Mouse (Mus musculus) hindbrain, embryonic 16.5 days (tissue): ENCODE measurements around the gene Tmsb10. TPM values are rescaled to one million over a fixed set of nuclear protein-coding genes. Genes with fewer than 3 reads are reported as not detected.

Source experiments
- ATAC-seq: fragments of 200-750 bp; cut with Nextera tagmentation; 2 replicates; pipeline ENCODE4 v1.8.0; 2017; ENCODE audit warnings: moderate TSS enrichment, moderate library complexity
- H3K27ac ChIP-seq: fragments of 300-500 bp; sonication (generic); 2 replicates; pipeline ENCODE4 v1.5.1; 2014; ENCODE audit warnings: low read depth, mild to moderate bottlenecking, control low read depth, low read length, moderate library complexity
- H3K27me3 ChIP-seq: fragments of 300-500 bp; sonication (generic); replicated peaks from 2 replicates; pipeline ENCODE4 v1.6.1; 2014; ENCODE audit warnings: low read length; ENCODE audit not compliant: control insufficient read depth, insufficient read depth
- H3K36me3 ChIP-seq: fragments of 300-500 bp; sonication (generic); 2 replicates; pipeline ENCODE4 v1.6.1; 2014; ENCODE audit warnings: mild to moderate bottlenecking, low read length, moderate library complexity, mixed read lengths; ENCODE audit not compliant: control insufficient read depth, insufficient read depth
- H3K4me1 ChIP-seq: fragments of 300-500 bp; sonication (generic); 2 replicates; pipeline ENCODE4 v1.6.1; 2014; ENCODE audit warnings: low read depth, low read length; ENCODE audit not compliant: control insufficient read depth, insufficient read depth
- H3K4me2 ChIP-seq: fragments of 300-500 bp; sonication (generic); 2 replicates; pipeline ENCODE4 v1.6.1; 2014; ENCODE audit warnings: mild to moderate bottlenecking, low read length, control low read depth, moderate library complexity
- H3K4me3 ChIP-seq: fragments of 300-500 bp; sonication (generic); 2 replicates; pipeline ENCODE4 v1.5.1; 2014; ENCODE audit warnings: mild to moderate bottlenecking, low read length, control low read depth, moderate library complexity
- H3K9ac ChIP-seq: fragments of 300-500 bp; sonication (generic); 2 replicates; pipeline ENCODE4 v1.6.1; 2014; ENCODE audit warnings: low read depth, mild to moderate bottlenecking, control low read depth, low read length, moderate library complexity
- H3K9me3 ChIP-seq: fragments of 300-500 bp; sonication (generic); 2 replicates; pipeline ENCODE4 v1.6.1; 2014; ENCODE audit warnings: mild to moderate bottlenecking, low read length, moderate library complexity; ENCODE audit not compliant: control insufficient read depth
- WGBS: fragments of 180-500 bp; shearing (Covaris S2); extraction: QIAGEN DNeasy Blood & Tissue Kit; methylation state at CpG from one replicate; pipeline ENCODE4 v1.1.7; 2014; 5-methylcytosine and 5-hydroxymethylcytosine counted together
- polyA plus RNA-seq: library from polyadenylated mRNA; unstranded; fragments of >200 nt; fragmentation: Nextera tagmentation; extraction: Ambion mirVana; gene quantifications from 2 replicates; pipeline ENCODE4 v1.2.1, GENCODE M21; 2015

Gene Tmsb10
- polyA plus RNA-seq, 1 experiment from 2014 or later: 4,269 TPM

DNA sequence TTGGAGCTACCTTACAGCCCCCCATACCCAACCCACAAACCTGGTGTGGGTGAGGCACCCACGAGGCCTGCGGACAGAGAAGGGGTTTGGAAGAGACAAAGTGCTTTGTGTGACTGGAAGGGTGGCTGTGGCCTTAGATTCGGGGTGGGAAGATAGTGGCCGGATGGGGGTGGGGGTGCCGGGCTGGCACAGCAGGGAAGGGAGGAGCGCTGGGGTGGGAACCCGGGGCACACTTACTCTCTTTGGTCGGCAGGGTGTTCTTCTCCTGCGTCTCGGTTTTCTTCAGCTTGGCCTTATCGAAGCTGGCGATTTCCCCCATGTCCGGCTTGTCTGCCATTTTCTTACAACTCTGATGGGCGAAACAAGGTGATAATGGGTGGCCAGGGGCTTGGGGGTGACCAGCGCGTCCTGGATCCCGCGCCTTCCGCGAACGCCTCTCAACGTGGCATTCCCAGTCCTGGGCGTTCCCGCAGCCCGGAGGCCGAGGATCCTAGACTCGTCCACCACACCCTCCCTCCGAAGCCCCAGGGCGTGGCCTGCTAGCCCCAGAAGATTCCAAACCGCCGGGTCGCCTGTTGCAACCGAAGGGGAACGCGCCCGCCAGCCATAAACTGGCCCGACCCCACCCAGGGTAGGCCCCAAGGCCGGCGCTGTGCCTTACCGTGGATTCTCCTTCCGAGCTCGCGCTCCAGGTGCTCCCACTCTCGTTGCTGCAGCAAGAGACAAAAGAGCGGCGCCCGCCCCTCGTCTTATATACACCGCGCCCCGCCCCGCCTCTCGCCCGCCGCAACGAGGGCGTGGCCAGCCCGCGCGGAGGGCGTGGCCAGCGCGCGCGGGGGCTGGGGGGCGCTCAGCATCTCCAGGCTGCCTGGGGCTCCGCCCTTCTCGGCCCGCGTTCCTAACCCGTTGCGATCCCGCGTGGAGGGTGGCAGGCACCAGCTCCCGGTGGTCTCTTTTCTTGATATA, 589 bp downstream of the Tmsb10 start:
- peak overlapping the region; percentile 66 for H3K4me2 ChIP-seq
- no peaks in the 10 kb centered on the region for H3K27me3 ChIP-seq
- ATAC-seq: peak; percentile 88
- H3K4me3 ChIP-seq: peak overlapping the region; percentile 89
- peak overlapping the region; percentile 100 for H3K9ac ChIP-seq
- H3K27ac ChIP-seq: peak overlapping the region; percentile 99
- peaks cover 13% of the 10 kb centered on the region for H3K4me1 ChIP-seq
- under 1% methylated on average over 58 of the region's 75 CpGs for WGBS
- H3K36me3 ChIP-seq: no peaks in the 10 kb centered on the region
- no peaks in the 10 kb centered on the region for H3K9me3 ChIP-seq

DNA sequence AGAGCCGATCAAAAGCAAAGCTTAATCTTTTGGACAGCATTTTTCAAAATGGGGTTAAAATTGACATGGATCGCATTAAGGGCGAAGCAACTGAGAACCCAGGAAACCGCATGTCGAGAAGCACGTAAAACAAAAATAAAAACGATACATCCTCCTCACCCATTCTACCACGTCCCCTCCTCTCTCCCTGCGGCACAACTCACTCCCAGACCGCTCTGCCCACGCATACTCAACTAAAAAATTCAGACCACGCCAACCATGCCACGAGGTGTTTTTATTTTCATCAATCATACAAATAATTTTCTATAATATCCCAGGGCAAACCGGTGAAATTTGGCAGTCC, 1.5 kb downstream of the Tmsb10 start:
- 2% methylated on average over 14 of the region's 14 CpGs for WGBS
- Histone ChIP-seq H3K4me3 (peak overlapping the region; percentile 89), H3K27ac (peak overlapping the region; percentile 99), H3K9ac (peak overlapping the region; percentile 100), H3K4me2 (peak overlapping the region; percentile 66), H3K36me3 (no peaks in the 10 kb centered on the region), H3K4me1 (peaks cover 13% of the 10 kb centered on the region), H3K9me3 (no peaks in the 10 kb centered on the region), H3K27me3 (no peaks in the 10 kb centered on the region)
- ATAC-seq: no peak

DNA sequence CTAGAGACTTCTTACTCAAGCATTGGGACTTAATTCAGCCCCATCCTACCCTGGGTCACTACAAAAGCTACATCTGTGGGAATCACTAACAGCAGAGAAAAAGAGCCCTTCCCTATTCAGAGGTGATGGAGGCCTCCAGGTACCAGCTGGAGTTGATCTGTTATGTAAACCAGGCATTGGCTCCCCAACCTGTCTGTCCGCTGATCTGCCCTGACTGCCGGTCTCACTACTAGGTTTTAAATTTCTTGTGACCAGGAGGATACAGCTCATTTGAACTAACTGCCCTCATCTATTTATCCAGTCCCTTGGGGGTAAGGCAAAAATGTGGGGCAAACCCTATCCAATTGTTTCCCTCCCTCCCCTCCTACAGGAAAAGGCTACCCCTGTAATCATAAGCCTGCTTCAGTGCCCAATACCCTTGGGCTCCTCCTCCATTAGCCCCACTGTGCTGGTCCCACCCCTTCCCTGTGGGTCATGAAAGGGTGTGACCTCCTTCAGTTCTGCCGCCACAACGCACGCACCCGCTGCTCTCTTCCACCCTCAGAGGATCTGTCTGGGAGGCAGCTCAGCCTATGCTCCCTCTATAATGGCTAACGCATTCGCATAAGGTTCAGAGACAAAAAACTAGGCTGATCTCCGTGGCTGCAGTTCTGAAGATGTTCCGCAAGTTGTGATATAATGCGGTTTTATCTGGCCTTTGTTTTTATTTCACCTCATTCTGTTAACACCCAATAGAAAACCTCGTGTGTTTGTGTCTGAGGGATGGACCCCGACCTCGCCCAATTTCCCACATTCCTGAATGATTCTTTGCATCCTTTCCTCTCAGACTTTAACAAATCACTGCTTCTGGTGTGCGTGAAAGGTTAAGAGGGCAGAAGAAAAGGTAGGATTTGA, 2.1 kb downstream of the Tmsb10 start:
- no peaks in the 10 kb centered on the region for H3K9me3 ChIP-seq
- no peaks in the 10 kb centered on the region for H3K36me3 ChIP-seq
- peak; percentile 61 for ATAC-seq
- H3K4me1 ChIP-seq: peaks cover 13% of the 10 kb centered on the region
- H3K4me2 ChIP-seq: peak overlapping the region; percentile 66
- WGBS: 5% methylated on average over 15 of the region's 15 CpGs
- no peaks in the 10 kb centered on the region for H3K27me3 ChIP-seq
- H3K9ac ChIP-seq: peak overlapping the region; percentile 100
- peak overlapping the region; percentile 99 for H3K27ac ChIP-seq
- peak overlapping the region; percentile 89 for H3K4me3 ChIP-seq

DNA sequence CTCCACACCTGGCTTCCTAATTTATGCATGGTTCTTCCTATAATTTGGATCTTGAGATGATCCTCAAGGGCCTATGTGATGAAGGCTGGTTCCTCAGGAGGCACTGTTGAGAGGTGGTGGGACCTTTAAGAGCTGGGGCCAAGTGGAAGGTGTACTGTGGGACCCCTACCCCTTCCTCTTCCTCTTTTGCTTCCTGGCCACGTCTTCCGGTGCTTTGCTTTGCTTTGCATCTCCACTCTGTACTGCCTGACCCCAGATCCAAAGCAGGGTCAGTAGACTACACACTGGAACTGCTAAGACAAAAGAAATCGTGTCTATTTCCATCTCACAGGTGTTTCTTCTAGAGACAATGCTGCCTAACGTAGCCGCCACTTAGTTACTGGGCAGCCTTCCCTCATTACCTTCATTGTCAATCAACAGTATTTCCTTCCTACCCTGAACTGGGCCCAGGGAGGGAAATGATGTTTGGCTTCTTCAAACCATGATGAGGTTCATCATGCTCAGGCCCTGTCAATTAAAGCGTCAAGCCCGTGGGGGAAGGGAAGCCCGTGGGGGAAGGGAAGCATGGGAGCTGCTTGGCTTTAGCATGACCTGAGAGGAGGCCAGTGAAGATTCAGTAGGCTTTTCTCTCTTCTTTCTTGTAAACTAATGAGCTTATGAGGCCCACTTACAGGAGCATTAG, 2.9 kb downstream of the Tmsb10 start:
- no peaks in the 10 kb centered on the region for H3K27me3 ChIP-seq
- WGBS: 30% methylated on average over 8 of the region's 8 CpGs
- no peak for ATAC-seq

DNA sequence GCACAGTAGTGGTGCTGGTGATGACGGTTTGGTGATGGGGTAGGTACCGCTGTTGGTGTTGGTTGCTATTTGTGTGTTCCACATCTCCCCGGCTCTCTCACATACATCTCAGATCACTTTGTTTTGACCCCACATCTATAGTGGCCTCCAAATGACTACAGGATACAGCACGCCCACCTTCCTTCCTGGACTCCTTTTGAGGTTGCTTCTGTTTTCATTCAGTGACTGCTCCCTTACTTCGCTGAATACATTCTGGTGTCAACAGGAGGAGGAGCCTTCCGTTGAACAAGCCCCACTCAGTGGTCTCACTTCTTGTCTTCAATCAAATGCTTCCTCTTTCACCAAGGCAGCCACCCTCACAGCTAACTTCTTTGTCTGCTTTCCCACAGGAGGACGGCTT, 3.8 kb downstream of the Tmsb10 start:
- no peak for ATAC-seq
- H3K27me3 ChIP-seq: no peaks in the 10 kb centered on the region
- no peaks in the 10 kb centered on the region for H3K36me3 ChIP-seq
- peak overlapping the region; percentile 99 for H3K27ac ChIP-seq
- no peaks in the 10 kb centered on the region for H3K9me3 ChIP-seq
- H3K4me3 ChIP-seq: no peak overlapping the region
- H3K4me1 ChIP-seq: peaks cover 13% of the 10 kb centered on the region
- WGBS: 50% methylated on average over 7 of the region's 7 CpGs
- no peak overlapping the region for H3K9ac ChIP-seq
- peak overlapping the region; percentile 66 for H3K4me2 ChIP-seq

More for the DNA sequence above, 2.9 kb downstream of the Tmsb10 start:
- H3K27ac ChIP-seq: peak overlapping the region; percentile 99
- peaks cover 13% of the 10 kb centered on the region for H3K4me1 ChIP-seq
- H3K4me2 ChIP-seq: peak overlapping the region; percentile 66
- H3K4me3 ChIP-seq: peak overlapping the region; percentile 89
- H3K9ac ChIP-seq: peak overlapping the region; percentile 100
- H3K36me3 ChIP-seq: no peaks in the 10 kb centered on the region
- no peaks in the 10 kb centered on the region for H3K9me3 ChIP-seq

DNA sequence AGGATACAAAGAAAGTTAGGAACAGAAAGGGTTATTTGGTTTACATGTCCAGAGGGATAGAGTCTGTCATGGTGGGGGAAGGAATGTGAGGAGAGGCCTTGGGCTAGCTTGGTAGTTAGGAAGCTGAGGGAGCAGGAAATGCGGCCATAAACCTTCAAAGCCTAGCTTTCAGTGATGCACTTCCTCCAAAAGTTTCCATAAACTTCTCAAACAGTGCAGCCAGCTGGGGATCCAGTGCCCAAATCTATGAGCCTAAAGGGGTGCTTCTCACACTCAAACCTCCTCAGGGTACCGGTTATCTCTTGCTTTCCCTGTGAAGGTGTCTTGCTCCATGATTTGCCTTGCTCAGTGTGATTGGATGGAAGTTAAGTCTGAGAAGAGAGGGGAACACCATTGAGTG, 5.6 kb downstream of the Tmsb10 start:
- no peak overlapping the region for H3K9ac ChIP-seq
- 91% methylated on average over 2 of the region's 2 CpGs for WGBS
- no peak for ATAC-seq

DNA sequence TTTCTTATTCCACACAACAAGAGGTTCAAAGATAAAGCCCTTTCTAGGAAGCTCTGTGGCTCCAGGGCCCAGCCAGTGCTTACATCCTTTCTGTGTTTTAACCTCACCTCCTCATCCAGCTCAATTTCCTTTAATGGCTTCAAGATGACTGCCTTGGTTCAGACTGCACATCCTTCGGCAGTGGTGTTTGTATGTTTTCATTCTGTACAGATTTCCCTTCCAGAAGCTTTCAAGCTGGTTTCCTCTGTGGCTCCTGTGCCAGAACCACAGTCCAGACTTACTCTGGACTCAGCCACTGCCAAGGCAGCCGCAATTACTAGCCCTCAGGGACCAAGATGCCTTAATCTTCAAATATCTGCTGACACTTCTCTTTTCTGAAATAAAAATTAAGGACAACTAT, 6.3 kb downstream of the Tmsb10 start:
- H3K27ac ChIP-seq: no peak overlapping the region
- H3K27me3 ChIP-seq: no peaks in the 10 kb centered on the region
- no peak overlapping the region for H3K9ac ChIP-seq
- no peak for ATAC-seq
- 75% methylated on average over 2 of the region's 2 CpGs for WGBS
- no peaks in the 10 kb centered on the region for H3K36me3 ChIP-seq
- no peaks in the 10 kb centered on the region for H3K9me3 ChIP-seq
- H3K4me1 ChIP-seq: peaks cover 13% of the 10 kb centered on the region
- no peak overlapping the region for H3K4me3 ChIP-seq
- H3K4me2 ChIP-seq: no peak overlapping the region

More for the DNA sequence above, 5.6 kb downstream of the Tmsb10 start:
- H3K27ac ChIP-seq: no peak overlapping the region
- no peak overlapping the region for H3K4me3 ChIP-seq
- no peaks in the 10 kb centered on the region for H3K36me3 ChIP-seq
- no peaks in the 10 kb centered on the region for H3K27me3 ChIP-seq
- no peak overlapping the region for H3K4me2 ChIP-seq
- H3K9me3 ChIP-seq: no peaks in the 10 kb centered on the region
- peaks cover 13% of the 10 kb centered on the region for H3K4me1 ChIP-seq

DNA sequence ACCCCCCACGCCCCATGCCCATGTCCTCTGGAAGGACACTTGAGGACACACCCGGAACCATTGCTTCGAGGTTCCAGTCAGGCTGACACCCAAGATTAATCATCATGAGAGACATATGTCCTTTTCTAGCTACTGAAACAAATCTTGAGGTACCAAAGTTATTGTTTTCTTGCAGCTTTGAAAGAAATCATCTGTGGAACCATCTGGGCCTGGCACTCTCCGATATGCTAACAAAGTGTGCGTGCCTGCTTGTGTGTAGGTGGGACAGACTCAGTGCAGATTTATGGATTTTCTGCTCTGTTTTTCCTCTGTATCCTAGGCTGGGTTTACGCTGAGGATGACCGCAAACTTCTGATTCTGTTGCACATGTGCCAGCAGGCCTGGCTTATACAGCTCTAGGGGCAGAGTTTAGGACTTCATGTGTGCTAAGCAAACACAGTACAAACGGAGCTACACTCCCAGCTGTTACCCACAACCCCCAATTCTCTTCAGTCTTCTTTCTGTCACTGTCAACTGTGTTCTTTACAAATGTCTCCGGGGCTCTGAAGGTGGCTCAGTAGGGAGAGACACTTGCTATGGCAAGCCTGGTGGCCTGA, 9.3 kb downstream of the Tmsb10 start:
- Histone ChIP-seq H3K27ac (no peak overlapping the region), H3K27me3 (no peaks in the 10 kb centered on the region), H3K4me1 (no peaks in the 10 kb centered on the region), H3K9me3 (0 out of 2 replicates have a peak, but pooled peaks cover 2% of the 10 kb centered on the region), H3K9ac (no peak overlapping the region), H3K4me2 (no peak overlapping the region), H3K36me3 (no peaks in the 10 kb centered on the region), H3K4me3 (no peak overlapping the region)
- 84% methylated on average over 9 of the region's 9 CpGs for WGBS
- ATAC-seq: no peak
